Mouse (Mus musculus) small intestine, adult 2 months (tissue): ENCODE measurements around the gene Fndc1.

Source experiments
- CTCF ChIP-seq: fragments of 200-500 bp; IDR thresholded peaks from 2 replicates; pipeline ENCODE4 v1.5.1; 2012; ENCODE audit warnings: low read depth, mild to moderate bottlenecking, control low read depth, inconsistent platforms, low read length, moderate library complexity, mixed read lengths; ENCODE audit not compliant: insufficient replicate concordance, insufficient read length; ENCODE audit errors: extremely low read depth
- POLR2A ChIP-seq: fragments of 200-500 bp; IDR thresholded peaks from 2 replicates; pipeline ENCODE4 v1.6.1; 2012; ENCODE audit warnings: low read depth, mild to moderate bottlenecking, control low read depth, inconsistent platforms, low read length, moderate library complexity

DNA sequence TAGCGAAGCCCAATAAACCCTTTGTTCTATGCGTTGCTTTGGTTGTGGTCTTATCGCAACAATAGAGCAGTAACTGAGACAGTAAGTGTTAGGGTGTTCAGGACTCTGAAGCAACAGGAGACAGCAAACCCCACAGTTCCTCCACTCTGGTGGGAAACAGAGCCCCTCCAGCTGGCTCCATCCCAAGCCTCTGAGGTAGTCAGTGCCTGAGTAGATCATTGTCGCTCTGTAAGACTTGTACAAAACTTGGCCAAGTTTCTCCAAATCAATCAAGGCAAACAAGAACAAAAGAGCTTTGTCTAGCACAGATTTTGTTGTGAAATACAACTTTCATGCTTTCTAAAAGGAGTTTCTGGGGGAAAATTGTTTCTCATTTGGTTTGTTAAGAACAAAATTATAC, 104.1 kb downstream of the Fndc1 start:
- TF ChIP-seq CTCF (no peak), POLR2A (no peak)
